Mouse (Mus musculus) ES-E14 (cell line): ENCODE data around the gene Phf2. TPM values are rescaled to one million over a fixed set of nuclear protein-coding genes. Genes with fewer than 3 reads are reported as not detected.

Experiments
- DNase-seq: peaks from one replicate; pipeline ENCODE4 v3.0.0-alpha.2; 2013; ENCODE audit warnings: low read depth, low spot score
- H3K27ac ChIP-seq: 2 replicates; pipeline ENCODE4 v1.5.1; 2012; ENCODE audit warnings: low read depth, mild to moderate bottlenecking, low read length, moderate library complexity, mixed read lengths; ENCODE audit not compliant: poor library complexity, insufficient read depth, severe bottlenecking
- H3K36me3 ChIP-seq: 2 replicates; pipeline ENCODE4 v1.6.1; 2012; ENCODE audit warnings: mild to moderate bottlenecking, low read length, moderate library complexity, mixed read lengths; ENCODE audit not compliant: control insufficient read depth, poor library complexity, insufficient read depth, severe bottlenecking
- H3K4me1 ChIP-seq, 2 experiments: fragments of 150-350 bp in 1 of 2; sonication (generic) in 1 of 2; 2 replicates each; pipeline ENCODE4 v1.6.1; 2012; ENCODE audit warnings: low read length in 2 of 2, mild to moderate bottlenecking in 1 of 2, mixed read lengths in 1 of 2; ENCODE audit not compliant: control insufficient read depth in 2 of 2, insufficient read depth in 2 of 2, poor library complexity in 1 of 2
- H3K4me3 ChIP-seq, 2 experiments: fragments of 150-350 bp in 1 of 2; sonication (generic) in 1 of 2; 2 replicates each; pipeline ENCODE4 v1.5.1; 2012; ENCODE audit warnings: low read length in 2 of 2, low read depth in 1 of 2, mild to moderate bottlenecking in 1 of 2, mixed read lengths in 1 of 2; ENCODE audit not compliant: insufficient read depth in 1 of 2, poor library complexity in 1 of 2, severe bottlenecking in 1 of 2
- H3K9ac ChIP-seq: 2 replicates; pipeline ENCODE4 v1.6.1; 2012; ENCODE audit warnings: low read depth, mild to moderate bottlenecking, low read length, mixed read lengths; ENCODE audit not compliant: poor library complexity, insufficient read depth, severe bottlenecking
- H3K9me3 ChIP-seq: fragments of 150-350 bp; sonication (generic); 2 replicates; pipeline ENCODE4 v1.6.1; 2012; ENCODE audit warnings: low read depth, mild to moderate bottlenecking, low read length; ENCODE audit not compliant: control insufficient read depth, insufficient read depth
- CHD2 ChIP-seq: IDR thresholded peaks from 2 replicates; pipeline ENCODE4 v1.6.1; 2014; ENCODE audit warnings: mild to moderate bottlenecking, low read depth, low read length, inconsistent platforms
- HCFC1 ChIP-seq: IDR thresholded peaks from 2 replicates; pipeline ENCODE4 v1.6.1; 2012; ENCODE audit warnings: low read length, inconsistent platforms, borderline replicate concordance; ENCODE audit not compliant: insufficient read depth
- MAFK ChIP-seq: IDR thresholded peaks from 2 replicates; pipeline ENCODE4 v1.6.1; 2014; ENCODE audit warnings: mild to moderate bottlenecking, low read depth, low read length, inconsistent platforms; ENCODE audit not compliant: insufficient read depth
- ZC3H11A ChIP-seq: IDR thresholded peaks from 2 replicates; pipeline ENCODE4 v1.6.1; 2012; ENCODE audit warnings: low read depth, mild to moderate bottlenecking, inconsistent platforms, low read length, borderline replicate concordance
- ZNF384 ChIP-seq: IDR thresholded peaks from 2 replicates; pipeline ENCODE4 v1.6.1; 2012; ENCODE audit warnings: low read depth, low read length, inconsistent platforms
- in situ Hi-C, 2 experiments: fragments of 600-800 bp; cut with MboI; formaldehyde crosslinking; loops; one replicate each; pipeline ENCODE4 v1.15.1; 2025; ENCODE audit warnings: low sequenced_read_pairs in 2 of 2, inconsistent platforms in 1 of 2; ENCODE audit not compliant: unreplicated experiment in 2 of 2
- total RNA-seq: library from RNA; depleted of rRNA; stranded (reverse); fragments of 300-350 nt; gene quantifications from 2 replicates; pipeline ENCODE4 v1.2.3, GENCODE M21; 2012

Phf2 gene
- total RNA-seq, 1 experiment: 3.8 TPM

- no peak overlapping the region for H3K9ac ChIP-seq
- no peak overlapping the region for H3K27ac ChIP-seq
Measured at GRCm38 (mm10) chr13:48857246-48857932, 13.5 kb downstream of the Phf2 start.

GRCm38 (mm10) chr13:48853947-48854346 lies 17.0 kb downstream of the Phf2 start:
- Histone ChIP-seq H3K9me3 (no peaks in the 10 kb centered on the region), H3K27ac (no peak overlapping the region), H3K9ac (no peak overlapping the region), H3K4me3 (no peak overlapping the region), H3K36me3 (no peaks in the 10 kb centered on the region; the same call in 1 of the 2 replicates), H3K4me1 (peaks cover 4 to 8% of the 10 kb centered on the region in 2 experiments; a peak in 2 of 4 replicates)
- no peak for DNase-seq
- in situ Hi-C loops: no loop called here
- no peak for TF ChIP-seq CHD2
- TF ChIP-seq HCFC1: no peak
- TF ChIP-seq MAFK: no peak
- no peak for TF ChIP-seq ZC3H11A
- no peak for TF ChIP-seq ZNF384

More at GRCm38 (mm10) chr13:48857246-48857932, 13.5 kb downstream of the Phf2 start:
- in situ Hi-C loops: no loop called here
- no peak overlapping the region for H3K4me3 ChIP-seq
- H3K4me1 ChIP-seq: peaks cover 4 to 8% of the 10 kb centered on the region in 2 experiments; a peak in 2 of 4 replicates
- no peak for TF ChIP-seq ZC3H11A
- no peak for TF ChIP-seq CHD2
- TF ChIP-seq HCFC1: no peak
- TF ChIP-seq ZNF384: no peak
- no peak for TF ChIP-seq MAFK
- no peaks in the 10 kb centered on the region; the same call in 1 of the 2 replicates for H3K36me3 ChIP-seq
- H3K9me3 ChIP-seq: no peaks in the 10 kb centered on the region
- no peak for DNase-seq

GRCm38 (mm10) chr13:48853475-48853874 lies 17.4 kb downstream of the Phf2 start:
- DNase-seq: no peak
- Histone ChIP-seq H3K4me1 (peaks cover 4 to 8% of the 10 kb centered on the region in 2 experiments; a peak in 2 of 4 replicates), H3K4me3 (no peak overlapping the region), H3K9me3 (no peaks in the 10 kb centered on the region), H3K27ac (no peak overlapping the region), H3K36me3 (no peaks in the 10 kb centered on the region; the same call in 1 of the 2 replicates), H3K9ac (no peak overlapping the region)
- TF ChIP-seq HCFC1: no peak
- in situ Hi-C loops: no loop called here

- no peak for TF ChIP-seq CHD2
- no peak for TF ChIP-seq HCFC1
- no peak for TF ChIP-seq ZC3H11A
- no peak for TF ChIP-seq MAFK
- TF ChIP-seq ZNF384: no peak
- no peaks in the 10 kb centered on the region for H3K9me3 ChIP-seq
- no peak for DNase-seq
- H3K4me3 ChIP-seq: no peak overlapping the region
- H3K27ac ChIP-seq: no peak overlapping the region
- in situ Hi-C loops: no loop called here
- no peaks in the 10 kb centered on the region; the same call in 1 of the 2 replicates for H3K36me3 ChIP-seq
- H3K4me1 ChIP-seq: peaks cover 4 to 8% of the 10 kb centered on the region in 2 experiments; a peak in 2 of 4 replicates
- no peak overlapping the region for H3K9ac ChIP-seq
Measured at GRCm38 (mm10) chr13:48852859-48853258, 18.1 kb downstream of the Phf2 start.

GRCm38 (mm10) chr13:48851719-48852118 lies 19.2 kb downstream of the Phf2 start:
- H3K36me3 ChIP-seq: no peaks in the 10 kb centered on the region; the same call in 1 of the 2 replicates
- H3K27ac ChIP-seq: no peak overlapping the region
- DNase-seq: no peak
- no peaks in the 10 kb centered on the region for H3K9me3 ChIP-seq
- H3K4me1 ChIP-seq: peaks cover 0 to 2% of the 10 kb centered on the region in 2 experiments; a peak in 1 of 4 replicates
- no peak overlapping the region for H3K9ac ChIP-seq
- H3K4me3 ChIP-seq: no peak overlapping the region
- in situ Hi-C loops: no loop called here
- TF ChIP-seq HCFC1 (no peak), ZC3H11A (no peak), ZNF384 (no peak), MAFK (no peak), CHD2 (no peak)
